Mouse (Mus musculus): ENCODE measurements around the gene Accsl. TPM values are rescaled to one million over a fixed set of nuclear protein-coding genes. Genes with fewer than 3 reads are reported as not detected.

Gene Accsl
- polyA plus RNA-seq (2011; ENCODE audit: insufficient read depth, insufficient read length, low read depth, missing spikeins), result 1.3 TPM in 1 of 2 replicates, not detected in the other

DNA sequence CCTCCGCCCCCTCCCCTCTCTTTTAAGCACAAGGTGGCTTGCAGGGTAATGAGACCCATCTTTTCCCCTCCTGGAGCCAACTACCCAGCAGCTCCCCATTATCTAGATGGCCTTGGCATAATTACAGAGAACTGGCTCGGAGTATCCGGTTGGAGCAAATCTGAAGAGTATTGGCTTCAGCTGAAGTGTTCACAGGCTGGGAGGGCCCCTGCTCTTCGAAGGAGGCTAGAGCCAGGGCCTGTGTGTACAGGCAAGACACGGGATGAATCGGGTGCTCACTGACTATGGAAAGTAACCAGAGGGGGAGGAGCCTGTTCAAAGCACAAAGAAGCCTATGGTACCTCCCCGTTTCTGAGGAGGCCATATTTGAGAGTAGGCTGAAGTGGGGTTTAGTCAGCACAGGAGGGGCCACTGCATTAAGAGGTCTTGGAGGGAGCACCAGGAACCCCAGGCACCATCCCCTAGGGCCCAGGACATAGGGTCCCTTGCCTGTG, at the start of gene Accsl:
Gene Accsl, minus strand, starts transcription at position 51 of the 494 bp plus-strand sequence.
- Histone ChIP-seq H3K27ac (ENCODE audit: insufficient read depth, low read length) (no peak within 1 kb of the TSS), H3K36me3 (ENCODE audit: control insufficient read depth, insufficient read depth, low read length, poor library complexity, severe bottlenecking) (no peaks in the 10 kb centered on the region), H3K9me3 (replicated peaks; ENCODE audit: control insufficient read depth, insufficient read depth, low read length, poor library complexity, severe bottlenecking) (no peaks in the 10 kb centered on the region), H3K27me3 (ENCODE audit: control insufficient read depth, insufficient read depth, low read length, poor library complexity, severe bottlenecking) (no peaks in the 10 kb centered on the region), H3K4me3 (ENCODE audit: low read depth, low read length) (no peak within 1 kb of the TSS), H3K9ac (ENCODE audit: low read depth, poor library complexity, severe bottlenecking) (no peak within 1 kb of the TSS), H3K4me1 (ENCODE audit: control insufficient read depth, insufficient read depth, low read length) (peaks cover 2% of the 10 kb centered on the region)
- TF ChIP-seq CTCF (IDR thresholded peaks at IDR 0.05; ENCODE audit: low read depth, low read length), result no peak
- TF ChIP-seq POLR2A (IDR thresholded peaks at IDR 0.05; ENCODE audit: insufficient read depth, low read length), result no peak
- no peak for TF ChIP-seq EP300 (IDR thresholded peaks at IDR 0.05; ENCODE audit: insufficient read depth, low read depth, low read length)

DNA sequence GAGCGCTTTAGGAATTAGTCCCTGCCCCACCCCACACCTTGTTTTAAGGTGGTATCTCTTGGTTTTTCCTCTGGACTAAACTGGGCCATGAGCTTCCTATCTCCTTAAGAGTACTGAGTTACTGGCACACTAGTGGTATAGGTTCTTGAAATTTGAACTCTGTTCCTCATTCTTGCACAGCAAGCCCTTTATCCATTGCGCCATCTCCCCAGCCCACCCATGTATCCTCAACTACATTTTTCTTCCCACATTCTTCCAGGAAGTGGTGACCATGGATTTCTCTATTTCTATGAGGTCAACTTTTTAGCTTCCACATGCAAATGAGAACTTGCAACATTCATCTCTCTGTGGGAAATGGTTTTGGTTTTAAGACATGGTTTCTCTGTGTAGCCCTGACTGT, 44.6 kb upstream of the Accsl start:
- H3K4me3 ChIP-seq (ENCODE audit: low read depth, low read length), result no peak overlapping the region
- H3K27me3 ChIP-seq (ENCODE audit: control insufficient read depth, insufficient read depth, low read length, poor library complexity, severe bottlenecking), result no peaks in the 10 kb centered on the region
- no peaks in the 10 kb centered on the region for H3K9me3 ChIP-seq (replicated peaks; ENCODE audit: control insufficient read depth, insufficient read depth, low read length, poor library complexity, severe bottlenecking)
- H3K27ac ChIP-seq (ENCODE audit: insufficient read depth, low read length), result no peak overlapping the region
- no peaks in the 10 kb centered on the region for H3K36me3 ChIP-seq (ENCODE audit: control insufficient read depth, insufficient read depth, low read length, poor library complexity, severe bottlenecking)
- TF ChIP-seq EP300 (IDR thresholded peaks at IDR 0.05; ENCODE audit: insufficient read depth, low read depth, low read length) (no peak), CTCF (IDR thresholded peaks at IDR 0.05; ENCODE audit: low read depth, low read length) (no peak), POLR2A (IDR thresholded peaks at IDR 0.05; ENCODE audit: insufficient read depth, low read length) (no peak)
- H3K4me1 ChIP-seq (ENCODE audit: control insufficient read depth, insufficient read depth, low read length), result no peaks in the 10 kb centered on the region
- no peak overlapping the region for H3K9ac ChIP-seq (ENCODE audit: low read depth, poor library complexity, severe bottlenecking)

DNA sequence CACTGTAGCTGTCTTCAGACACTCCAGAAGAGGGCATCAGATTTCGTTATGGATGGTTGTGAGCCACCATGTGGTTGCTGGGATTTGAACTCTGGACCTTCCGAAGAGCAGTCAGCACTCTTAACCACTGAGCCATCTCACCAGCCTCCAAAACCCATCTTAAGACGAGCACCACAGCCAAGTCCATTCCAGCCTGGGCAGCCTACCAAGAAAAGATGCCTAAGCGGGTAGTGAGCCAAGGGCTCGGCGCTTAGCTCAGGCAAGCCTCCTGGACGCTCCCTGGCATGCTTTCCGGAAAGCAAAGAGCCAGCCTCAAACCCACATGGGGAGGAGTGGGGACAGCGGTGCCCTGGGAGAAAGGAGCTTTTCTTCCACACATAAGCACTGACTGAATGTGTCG, 43.0 kb upstream of the Accsl start:
- H3K9me3 ChIP-seq (replicated peaks; ENCODE audit: control insufficient read depth, insufficient read depth, low read length, poor library complexity, severe bottlenecking), result no peaks in the 10 kb centered on the region
- no peaks in the 10 kb centered on the region for H3K27me3 ChIP-seq (ENCODE audit: control insufficient read depth, insufficient read depth, low read length, poor library complexity, severe bottlenecking)
- no peak overlapping the region for H3K4me3 ChIP-seq (ENCODE audit: low read depth, low read length)
- H3K9ac ChIP-seq (ENCODE audit: low read depth, poor library complexity, severe bottlenecking), result no peak overlapping the region
- peaks cover 2% of the 10 kb centered on the region for H3K4me1 ChIP-seq (ENCODE audit: control insufficient read depth, insufficient read depth, low read length)
- no peak overlapping the region for H3K27ac ChIP-seq (ENCODE audit: insufficient read depth, low read length)
- TF ChIP-seq EP300 (IDR thresholded peaks at IDR 0.05; ENCODE audit: insufficient read depth, low read depth, low read length), result no peak
- TF ChIP-seq POLR2A (IDR thresholded peaks at IDR 0.05; ENCODE audit: insufficient read depth, low read length), result no peak
- TF ChIP-seq CTCF (IDR thresholded peaks at IDR 0.05; ENCODE audit: low read depth, low read length), result no peak
- H3K36me3 ChIP-seq (ENCODE audit: control insufficient read depth, insufficient read depth, low read length, poor library complexity, severe bottlenecking), result no peaks in the 10 kb centered on the region

DNA sequence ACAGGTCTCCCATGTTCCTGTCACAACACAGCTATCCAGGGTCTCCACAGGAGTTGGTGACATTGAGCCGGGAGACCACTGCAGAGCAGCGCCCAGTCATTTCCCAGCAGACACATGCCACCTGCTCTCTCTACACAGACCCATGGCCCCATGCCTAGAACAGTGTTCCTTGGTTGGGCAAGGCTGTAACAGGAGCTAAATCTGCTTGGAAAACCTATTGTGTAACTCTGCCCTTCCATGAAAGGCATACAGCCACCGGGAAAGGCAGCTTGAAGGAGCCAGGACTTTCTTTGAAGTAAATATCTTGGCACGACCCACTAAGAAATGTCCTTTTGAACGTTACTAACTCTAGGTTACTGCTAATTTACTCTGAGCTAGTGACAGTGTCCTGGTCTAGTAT, 40.8 kb upstream of the Accsl start:
- TF ChIP-seq EP300 (IDR thresholded peaks at IDR 0.05; ENCODE audit: insufficient read depth, low read depth, low read length) (no peak), POLR2A (IDR thresholded peaks at IDR 0.05; ENCODE audit: insufficient read depth, low read length) (no peak), CTCF (IDR thresholded peaks at IDR 0.05; ENCODE audit: low read depth, low read length) (no peak)
- Histone ChIP-seq H3K27ac (ENCODE audit: insufficient read depth, low read length) (no peak overlapping the region), H3K36me3 (ENCODE audit: control insufficient read depth, insufficient read depth, low read length, poor library complexity, severe bottlenecking) (no peaks in the 10 kb centered on the region), H3K4me3 (ENCODE audit: low read depth, low read length) (no peak overlapping the region), H3K4me1 (ENCODE audit: control insufficient read depth, insufficient read depth, low read length) (peaks cover 2% of the 10 kb centered on the region), H3K9me3 (replicated peaks; ENCODE audit: control insufficient read depth, insufficient read depth, low read length, poor library complexity, severe bottlenecking) (no peaks in the 10 kb centered on the region), H3K27me3 (ENCODE audit: control insufficient read depth, insufficient read depth, low read length, poor library complexity, severe bottlenecking) (no peaks in the 10 kb centered on the region), H3K9ac (ENCODE audit: low read depth, poor library complexity, severe bottlenecking) (no peak overlapping the region)

DNA sequence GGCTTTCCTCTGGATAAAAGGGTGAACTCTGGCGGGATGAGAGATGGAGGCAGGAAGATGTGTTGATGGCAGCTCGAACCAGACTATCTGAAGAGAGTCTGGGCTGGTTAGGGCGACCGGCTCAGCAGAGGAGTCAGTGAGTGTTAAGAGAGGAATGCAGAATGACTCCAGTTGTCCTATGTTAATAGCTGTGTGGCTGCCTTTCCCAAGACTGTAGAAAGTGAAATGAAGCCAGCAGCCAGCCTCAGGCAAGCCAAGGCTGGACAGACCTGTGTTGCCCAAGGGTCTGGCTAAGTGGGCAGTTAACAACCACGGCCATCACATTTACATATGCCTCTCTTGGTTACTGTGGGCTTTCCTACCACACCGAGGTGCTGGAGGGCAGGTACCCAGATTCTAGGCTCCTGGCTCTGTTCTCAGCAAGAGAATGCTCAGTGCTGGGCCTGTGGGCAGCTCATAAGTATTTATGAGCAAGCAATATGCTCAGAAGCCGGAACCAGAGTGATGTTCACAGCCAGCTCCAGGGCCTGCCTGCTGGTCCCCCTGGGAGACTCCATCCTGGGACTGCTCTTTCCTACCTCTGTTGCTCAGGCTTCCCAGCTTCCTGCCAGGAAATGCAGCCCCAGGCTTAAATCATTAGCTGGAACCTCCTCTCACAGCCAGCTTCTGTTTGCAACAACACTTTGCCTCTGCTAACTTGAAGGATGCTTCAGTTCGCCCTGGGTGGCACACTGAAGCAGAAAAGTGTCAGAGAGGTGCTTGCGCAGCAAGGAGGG, 38.8 kb upstream of the Accsl start:
- no peak overlapping the region for H3K27ac ChIP-seq (ENCODE audit: insufficient read depth, low read length)
- H3K9me3 ChIP-seq (replicated peaks; ENCODE audit: control insufficient read depth, insufficient read depth, low read length, poor library complexity, severe bottlenecking), result no peaks in the 10 kb centered on the region
- no peak overlapping the region for H3K4me3 ChIP-seq (ENCODE audit: low read depth, low read length)
- H3K4me1 ChIP-seq (ENCODE audit: control insufficient read depth, insufficient read depth, low read length), result peaks cover 2% of the 10 kb centered on the region
- H3K27me3 ChIP-seq (ENCODE audit: control insufficient read depth, insufficient read depth, low read length, poor library complexity, severe bottlenecking), result no peaks in the 10 kb centered on the region
- H3K36me3 ChIP-seq (ENCODE audit: control insufficient read depth, insufficient read depth, low read length, poor library complexity, severe bottlenecking), result no peaks in the 10 kb centered on the region
- H3K9ac ChIP-seq (ENCODE audit: low read depth, poor library complexity, severe bottlenecking), result no peak overlapping the region
- TF ChIP-seq CTCF (IDR thresholded peaks at IDR 0.05; ENCODE audit: low read depth, low read length) (no peak), EP300 (IDR thresholded peaks at IDR 0.05; ENCODE audit: insufficient read depth, low read depth, low read length) (no peak), POLR2A (IDR thresholded peaks at IDR 0.05; ENCODE audit: insufficient read depth, low read length) (no peak)

DNA sequence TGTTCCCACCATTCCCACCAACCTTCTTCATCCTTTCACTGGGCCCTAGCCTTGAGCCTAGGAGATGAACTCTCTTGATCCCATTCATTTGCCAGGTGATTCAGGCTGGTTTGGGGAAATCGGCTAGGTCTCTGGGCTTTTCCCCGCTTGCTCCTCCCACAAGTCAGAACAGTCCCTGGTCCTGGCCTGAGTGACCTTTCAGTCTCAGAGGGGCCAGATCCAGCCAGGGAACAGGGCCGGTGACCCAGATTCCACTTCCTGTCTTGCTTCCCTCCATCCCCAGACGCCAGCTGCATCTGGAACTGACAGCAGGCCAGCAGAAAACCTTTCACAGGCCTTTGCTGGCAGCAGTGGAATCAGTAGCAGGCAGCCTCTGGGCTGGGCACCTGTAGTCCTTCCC, 37.4 kb upstream of the Accsl start:
- TF ChIP-seq CTCF (IDR thresholded peaks at IDR 0.05; ENCODE audit: low read depth, low read length) (no peak), EP300 (IDR thresholded peaks at IDR 0.05; ENCODE audit: insufficient read depth, low read depth, low read length) (no peak), POLR2A (IDR thresholded peaks at IDR 0.05; ENCODE audit: insufficient read depth, low read length) (no peak)
- Histone ChIP-seq H3K27ac (ENCODE audit: insufficient read depth, low read length) (no peak overlapping the region), H3K9me3 (replicated peaks; ENCODE audit: control insufficient read depth, insufficient read depth, low read length, poor library complexity, severe bottlenecking) (no peaks in the 10 kb centered on the region), H3K36me3 (ENCODE audit: control insufficient read depth, insufficient read depth, low read length, poor library complexity, severe bottlenecking) (no peaks in the 10 kb centered on the region), H3K9ac (ENCODE audit: low read depth, poor library complexity, severe bottlenecking) (no peak overlapping the region), H3K4me3 (ENCODE audit: low read depth, low read length) (no peak overlapping the region), H3K4me1 (ENCODE audit: control insufficient read depth, insufficient read depth, low read length) (peaks cover 2% of the 10 kb centered on the region), H3K27me3 (ENCODE audit: control insufficient read depth, insufficient read depth, low read length, poor library complexity, severe bottlenecking) (no peaks in the 10 kb centered on the region)

Data from ES-Bruce4 (cell line).